Mouse (Mus musculus) spleen, embryonic (tissue): ENCODE data around the gene Fbf1.
"Not testable (repeated sequence)": the region's sequence is repeated elsewhere in the genome, so short reads cannot be mapped to it uniquely, and the experiment has no call there.

Experiments used
- CTCF ChIA-PET: fragments of 350-600 bp; sonication (Branson Sonifier 250); formaldehyde crosslinking; loops from one replicate; lab custom pipeline; 2022; lab: Charles Lee

Gene Fbf1

DNA sequence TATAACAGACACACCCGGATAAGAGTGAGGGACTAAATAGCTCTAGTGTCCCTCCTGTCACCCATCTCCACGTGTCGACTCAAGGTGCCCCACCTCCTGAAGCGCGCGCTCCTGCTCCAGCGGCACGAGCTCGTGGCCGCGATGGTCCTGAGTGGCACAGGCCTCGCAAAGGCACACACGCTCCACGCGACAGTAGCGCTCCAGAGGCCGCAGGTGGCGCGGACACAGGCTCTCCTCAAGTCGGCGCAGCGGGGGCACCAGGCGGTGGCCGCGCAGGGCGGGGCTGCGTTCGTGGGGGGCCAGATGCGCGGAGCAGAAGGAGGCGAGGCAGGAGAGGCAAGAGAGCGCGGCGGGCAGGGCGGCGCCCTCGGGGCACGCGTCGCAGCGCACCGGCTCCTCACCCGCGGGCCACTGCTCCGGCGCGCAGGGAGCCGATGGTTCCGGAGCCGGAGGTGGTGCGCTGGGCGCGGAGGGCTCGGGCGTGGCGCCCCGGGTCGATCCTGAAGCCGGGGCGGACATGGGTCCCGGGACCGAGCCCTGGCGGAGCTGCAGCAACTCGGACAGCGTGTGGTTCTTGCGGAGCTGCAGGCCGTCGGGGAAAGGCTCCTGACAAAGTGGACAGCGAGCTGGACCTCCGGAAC lies 58.4 kb downstream of the Fbf1 start:
- CTCF ChIA-PET: interaction anchor here (0.8 kb wide), 1 partner anchor 13 kb away, joined by 5 read pairs; no protein-coding TSS in a partner anchor

- CTCF ChIA-PET: no interaction called here
These were observed 59.4 kb downstream of the Fbf1 start for GRCm38 (mm10) chr11:116108464-116109137.

DNA sequence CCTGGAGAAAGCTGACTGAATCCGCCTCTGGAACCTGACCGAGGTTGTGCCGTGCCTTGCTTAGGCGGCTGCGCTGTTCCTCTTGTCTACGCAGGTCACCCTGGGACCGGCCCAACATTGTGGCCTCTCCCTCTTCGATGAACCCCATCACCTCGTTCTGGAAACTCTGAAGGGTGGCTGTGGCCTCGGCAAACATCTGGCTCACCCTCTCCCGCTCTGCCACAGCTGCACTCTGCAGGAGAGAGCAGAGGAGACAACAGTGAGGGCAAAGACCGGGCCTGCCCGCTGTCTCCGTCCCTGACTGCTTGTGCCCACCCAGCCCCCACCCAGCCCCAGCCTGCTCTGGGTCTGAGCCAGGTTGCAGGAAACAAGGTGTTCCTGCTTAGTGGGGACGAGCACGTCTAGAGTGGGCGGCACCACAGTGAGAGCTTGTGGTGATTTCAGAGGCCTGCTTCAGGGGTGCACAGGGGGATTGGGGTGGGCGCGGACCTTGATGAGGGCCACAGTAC lies 60.1 kb downstream of the Fbf1 start:
- CTCF ChIA-PET: no interaction called here

- CTCF ChIA-PET: no interaction called here
These were observed 60.8 kb downstream of the Fbf1 start for GRCm38 (mm10) chr11:116106963-116107776.

DNA sequence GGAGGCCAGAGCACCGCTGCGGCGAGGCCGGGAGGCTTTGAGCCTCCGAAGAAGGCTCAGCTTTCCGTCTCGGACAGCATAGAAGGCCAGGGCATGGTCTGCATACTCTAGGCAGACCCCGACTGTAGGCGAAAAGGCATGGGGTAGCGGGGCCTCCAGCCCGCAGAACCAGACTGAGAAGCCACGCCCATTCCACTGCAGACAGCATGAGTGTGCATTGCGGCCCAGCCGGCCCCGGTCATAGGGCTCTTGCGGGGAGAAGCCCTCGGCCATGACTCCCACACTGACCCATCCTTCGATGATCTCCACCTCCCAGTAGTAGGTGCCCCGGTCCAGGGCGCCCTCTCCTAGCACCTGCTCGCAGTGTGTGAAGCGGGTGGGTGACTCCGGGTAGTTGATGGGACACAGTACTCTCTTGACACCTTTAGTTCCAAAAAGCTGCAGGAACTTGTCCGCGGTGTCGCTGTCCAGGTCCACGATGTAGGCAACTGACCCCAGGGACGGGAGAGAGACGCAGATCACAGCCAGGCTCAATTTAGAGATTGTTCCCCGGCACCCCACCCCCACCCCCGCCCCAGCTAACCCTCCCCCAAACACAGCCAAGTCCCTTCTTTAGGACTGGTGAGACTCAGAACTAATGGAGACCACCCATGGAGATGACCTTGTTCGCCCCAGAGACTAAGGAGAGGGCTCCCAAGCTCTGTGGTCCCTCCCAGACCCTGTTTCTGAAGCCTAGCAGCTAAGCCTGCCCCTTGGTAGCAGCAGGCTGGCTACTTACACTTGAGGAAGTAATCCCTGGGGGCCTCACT lies 61.6 kb downstream of the Fbf1 start:
- CTCF ChIA-PET: no interaction called here

DNA sequence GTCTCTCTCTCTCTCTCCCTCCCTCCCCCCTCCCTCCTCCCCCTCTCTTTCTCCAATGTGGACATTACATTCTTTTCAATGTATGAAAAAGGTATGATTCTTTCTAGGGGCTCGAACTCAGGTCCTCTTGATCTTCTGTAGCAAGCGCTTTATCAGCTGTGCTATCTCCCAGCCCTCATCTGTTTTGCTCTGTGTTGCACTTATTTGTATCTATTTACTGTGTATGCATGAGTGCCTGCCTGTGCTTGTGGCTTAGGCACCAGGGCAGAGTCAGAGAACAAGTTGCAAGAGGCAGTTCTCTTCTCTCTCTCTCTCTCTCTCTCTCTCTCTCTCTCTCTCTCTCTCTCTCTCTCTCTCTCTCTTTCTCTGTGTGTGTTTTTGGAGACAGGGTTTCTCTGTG lies 62.9 kb downstream of the Fbf1 start:
- CTCF ChIA-PET: interaction anchor here (0.7 kb wide), 1 partner anchor 46 kb away, joined by 4 read pairs; no protein-coding TSS in a partner anchor

GRCm38 (mm10) chr11:116104006-116104646 lies 63.8 kb downstream of the Fbf1 start:
- CTCF ChIA-PET: no interaction called here

DNA sequence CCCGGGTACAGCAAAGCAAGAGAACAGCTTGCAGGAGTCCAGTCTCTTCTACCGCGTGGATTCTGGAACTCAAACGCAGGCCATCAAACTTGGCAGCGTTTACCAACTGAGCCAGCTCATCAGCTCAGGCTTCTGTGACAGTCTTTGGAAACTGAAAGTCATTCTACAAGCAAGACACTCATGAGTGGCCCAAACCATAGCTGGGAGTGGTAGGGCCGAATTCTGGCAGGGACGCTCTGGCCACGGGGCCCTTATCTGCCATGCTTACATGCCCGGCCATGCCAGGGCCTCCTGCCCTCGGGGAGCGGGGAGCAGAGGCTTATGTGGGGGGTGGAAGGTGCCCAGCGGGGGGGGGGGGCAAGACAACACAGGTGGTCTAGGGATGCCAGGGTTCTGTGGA lies 64.4 kb downstream of the Fbf1 start:
- CTCF ChIA-PET: interaction anchor here (0.5 kb wide), 1 partner anchor 182 kb away, joined by 3 read pairs; no protein-coding TSS in a partner anchor

GRCm38 (mm10) chr11:116102472-116102871 lies 65.5 kb downstream of the Fbf1 start:
- CTCF ChIA-PET: no interaction called here

- CTCF ChIA-PET: no interaction called here
These were observed 66.0 kb downstream of the Fbf1 start for GRCm38 (mm10) chr11:116101931-116102381.

GRCm38 (mm10) chr11:116100839-116101238 lies 67.1 kb downstream of the Fbf1 start:
- CTCF ChIA-PET: no interaction called here

- CTCF ChIA-PET: no interaction called here
These were observed 67.6 kb downstream of the Fbf1 start for GRCm38 (mm10) chr11:116100385-116100784.

DNA sequence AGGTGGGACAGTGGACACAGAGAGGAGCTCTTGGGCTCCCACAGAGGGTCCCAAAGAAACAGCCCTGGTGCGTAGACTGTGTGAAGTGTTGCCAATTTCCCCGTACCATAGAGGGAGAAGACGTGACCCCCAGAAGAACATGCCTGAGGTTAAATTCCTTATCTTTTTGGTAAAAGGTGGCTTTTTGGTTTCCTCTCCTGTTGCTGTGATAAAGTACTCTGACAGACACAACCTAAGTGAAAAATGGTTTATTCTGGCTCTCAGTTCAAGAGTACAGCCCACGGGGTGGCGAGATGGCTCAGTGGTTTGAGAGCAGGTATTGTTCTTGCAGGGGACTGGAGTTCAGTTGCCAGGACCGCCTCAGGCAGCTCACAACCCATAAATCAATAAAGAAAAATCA lies 68.5 kb downstream of the Fbf1 start:
- CTCF ChIA-PET: no interaction called here

DNA sequence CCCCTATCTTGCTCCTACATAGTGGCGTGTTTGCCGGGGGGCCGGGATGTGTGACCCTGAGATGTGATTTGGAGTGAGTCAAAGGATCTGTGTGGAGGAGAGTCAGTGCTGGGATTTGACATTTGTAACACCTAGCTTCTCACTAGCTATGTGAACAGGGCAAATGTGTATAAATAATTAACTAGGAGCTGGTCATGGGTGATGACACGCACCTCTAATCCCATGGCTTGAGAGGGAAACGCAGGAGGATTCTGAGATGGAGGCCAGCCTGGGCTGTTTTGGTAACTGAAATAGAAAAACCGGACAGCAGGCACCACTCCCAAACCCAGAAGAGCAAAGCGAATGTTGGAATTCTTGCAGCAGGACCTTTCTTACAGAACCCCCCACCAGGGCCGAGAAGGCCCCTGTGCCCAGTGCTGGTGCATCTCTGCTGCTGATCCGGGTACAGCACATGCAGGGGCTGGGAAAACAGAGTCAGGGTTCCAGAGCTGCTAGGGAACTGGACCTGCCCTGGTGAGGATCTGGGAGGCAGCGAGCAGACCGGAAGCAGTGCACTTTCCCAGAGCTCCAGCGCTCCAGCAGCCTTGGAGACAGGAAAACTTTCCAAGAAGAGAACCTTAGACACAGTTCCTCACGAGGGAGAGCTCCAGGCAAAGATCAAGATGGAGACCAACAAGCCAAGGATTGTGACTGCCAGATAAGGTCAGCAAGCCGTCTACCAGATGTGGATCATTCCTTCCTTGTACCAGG lies 69.1 kb downstream of the Fbf1 start:
- CTCF ChIA-PET: no interaction called here

DNA sequence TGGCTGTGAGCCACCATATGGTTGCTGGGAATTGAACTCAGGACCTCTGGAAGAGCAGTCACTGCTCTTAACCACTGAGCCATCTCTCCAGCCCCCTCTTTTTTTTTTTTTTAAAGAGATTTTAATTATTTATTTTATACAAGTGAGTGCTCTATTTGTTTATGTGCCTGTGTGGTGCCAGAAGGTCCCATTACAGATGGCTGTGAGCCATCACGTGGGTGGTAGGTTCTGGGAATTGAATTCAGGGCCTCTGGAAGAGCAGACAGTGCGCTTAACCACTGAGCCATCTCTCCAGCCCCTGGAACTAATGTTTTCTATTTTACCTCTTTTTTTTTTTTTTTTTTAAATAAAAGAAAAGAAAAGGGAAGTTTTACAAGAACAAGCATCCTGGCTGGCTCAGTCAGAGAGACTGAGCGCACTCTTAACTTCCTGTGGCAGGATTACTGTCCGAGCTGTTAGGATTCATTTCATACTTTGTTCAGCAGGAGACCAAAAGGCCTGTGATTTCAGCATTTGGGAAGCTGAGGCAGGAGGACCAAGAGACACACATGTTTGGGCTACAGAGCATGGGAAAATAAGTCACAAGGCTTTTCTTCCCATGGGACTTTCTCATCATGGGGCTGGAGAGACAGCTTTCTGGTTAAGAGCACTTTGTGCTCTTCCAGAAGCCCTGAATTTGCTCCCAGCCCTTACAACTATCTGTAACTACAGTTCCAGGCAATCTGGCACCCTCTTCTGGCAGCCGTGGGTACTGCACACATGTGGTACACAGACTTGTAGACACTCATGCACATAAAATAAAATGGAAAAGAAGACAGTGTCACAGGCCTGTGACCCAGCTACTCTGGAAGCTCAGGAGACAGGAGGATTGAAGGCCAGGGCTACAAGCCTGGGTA lies 71.5 kb downstream of the Fbf1 start:
- CTCF ChIA-PET: interaction anchor here (0.6 kb wide), 1 partner anchor 103 kb away, joined by 3 read pairs; no protein-coding TSS in a partner anchor

GRCm38 (mm10) chr11:116095573-116095972 lies 72.4 kb downstream of the Fbf1 start:
- CTCF ChIA-PET: interaction anchor here (0.6 kb wide), 1 partner anchor 104 kb away, joined by 3 read pairs; no protein-coding TSS in a partner anchor

- CTCF ChIA-PET: no interaction called here
These were observed 74.0 kb downstream of the Fbf1 start for GRCm38 (mm10) chr11:116093771-116094565.

- CTCF ChIA-PET: not testable (repeated sequence)
These were observed 75.0 kb downstream of the Fbf1 start for GRCm38 (mm10) chr11:116092959-116093358.
